Comparison of ENCODE assay signal across 10 mouse cellular contexts in the genomic region with DNA sequence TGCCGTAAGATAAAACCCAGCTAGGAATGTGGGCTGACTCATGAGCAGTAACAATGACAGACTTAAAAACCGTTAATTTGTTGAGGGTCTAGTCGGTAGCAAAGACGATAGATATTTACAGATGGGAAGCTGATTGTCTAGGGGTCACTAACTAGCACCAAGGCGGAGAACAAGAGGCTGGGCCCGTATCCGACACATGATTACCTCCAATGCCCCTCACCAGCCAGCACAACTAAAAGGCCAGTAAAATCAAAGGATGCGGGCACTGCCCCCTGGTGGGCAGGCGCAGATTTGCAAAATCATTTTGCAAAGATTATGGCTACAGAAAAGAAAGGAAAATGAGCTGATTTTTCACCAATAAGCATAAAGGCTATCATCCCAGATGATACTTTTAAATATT.
DNase-seq lines count a peak whose midpoint lies in the region; ATAC-seq and TF ChIP-seq lines count a peak whose summit lies in the region.
"Had no signal": no experiment of that assay in that cellular context is flagged by ENCODE, and none has a peak within 500 bp of the region (broad histone marks: within the 10 kb centered on the region; RNA-seq: fewer than 3 reads in every experiment).

No protein-coding gene starts in this region.

- ATAC-seq in inflammation-experienced regulatory T-cells, adult 6 months = no peak

- peak; percentile 32 to 72 for DNase-seq in layer of hippocampus, adult 18-20 months (ENCODE audit: low spot score in 2 of 2)
- DNase-seq in layer of hippocampus, adult 9-11 months = no peak
- peak; percentile 23 for DNase-seq in ES-CJ7 (ENCODE audit: low read depth, low spot score)
- DNase-seq in adrenal gland, postnatal 25 days = peak; percentile 64
- DNase-seq in heart, postnatal 36 days = peak; percentile 43 to 47
- no peak for DNase-seq in liver, adult 2 months (ENCODE audit: extremely low read depth, low read depth, low spot score)
- peak; percentile 30 for DNase-seq in splenic B cell, adult 2 months (ENCODE audit: low read depth, low spot score)
- DNase-seq: liver, embryonic 13.5 days had no signal

- WGBS in liver, adult 2 months = 58% methylated on average over 9 of the region's 9 CpGs

- no peak for TF ChIP-seq POLR2A in liver, adult 2 months (IDR thresholded peaks at IDR 0.05; ENCODE audit: extremely low read depth, insufficient read depth, low read length)

- H3K9ac ChIP-seq in liver, adult 2 months (ENCODE audit: low read depth, low read length) = no peak overlapping the region
- H3K9ac ChIP-seq: liver, embryonic 13.5 days had no signal

- no peak overlapping the region for H3K27ac ChIP-seq in liver, adult 2 months (replicated peaks; ENCODE audit: insufficient read depth, low read depth, low read length)
- H3K27ac ChIP-seq: liver, embryonic 13.5 days had no signal

- H3K36me3 ChIP-seq in liver, adult 2 months (ENCODE audit: control insufficient read depth, insufficient read depth, low read length) = no peaks in the 10 kb centered on the region
- no peaks in the 10 kb centered on the region for H3K36me3 ChIP-seq in splenic B cell, adult 2 months (ENCODE audit: control insufficient read depth, insufficient read depth, low read length, poor library complexity, severe bottlenecking)
- H3K36me3 ChIP-seq: liver, embryonic 13.5 days had no signal

- peak; percentile 70 for TF ChIP-seq CTCF in liver, adult 2 months (IDR thresholded peaks at IDR 0.05; ENCODE audit: low read depth, low read length)

- no peaks in the 10 kb centered on the region for H3K4me1 ChIP-seq in liver, adult 2 months (ENCODE audit: control insufficient read depth, insufficient read depth, low read length)
- H3K4me1 ChIP-seq: liver, embryonic 13.5 days had no signal

- no peak overlapping the region for H3K4me3 ChIP-seq in liver, adult 2 months (ENCODE audit: insufficient read depth, low read depth, low read length)
- H3K4me3 ChIP-seq: erythroblast, embryonic 14.5 days; liver, embryonic 13.5 days had no signal

- H3K27me3 ChIP-seq in liver, adult 2 months (ENCODE audit: control insufficient read depth, insufficient read depth, low read length) = no peaks in the 10 kb centered on the region
- no peaks in the 10 kb centered on the region for H3K27me3 ChIP-seq in splenic B cell, adult 2 months (ENCODE audit: control insufficient read depth, insufficient read depth, low read length, poor library complexity, severe bottlenecking)
- H3K27me3 ChIP-seq: liver, embryonic 13.5 days had no signal

- H3K79me2 ChIP-seq in liver, adult 2 months (ENCODE audit: control insufficient read depth, insufficient read depth, low read length) = no peaks in the 10 kb centered on the region

- intact Hi-C loops in heart, postnatal 36 days (cut with DNase I) = loop anchor here (5.0 kb wide), 1 partner anchor 524 kb away; no protein-coding TSS in a partner anchor

Comparison
In these comparisons a context has a peak if more than half of its experiments do, and no peak if none do; other contexts are left out.
1. DNase-seq: peak in layer of hippocampus, adult 18-20 months (2 of 2), ES-CJ7 (single experiment), adrenal gland, postnatal 25 days (single experiment), heart, postnatal 36 days (2 of 2) and splenic B cell, adult 2 months (single experiment); none in layer of hippocampus, adult 9-11 months (single experiment) and liver, adult 2 months (single experiment).